ENCODE assay signal across 8 mouse cellular contexts in the genomic region with DNA sequence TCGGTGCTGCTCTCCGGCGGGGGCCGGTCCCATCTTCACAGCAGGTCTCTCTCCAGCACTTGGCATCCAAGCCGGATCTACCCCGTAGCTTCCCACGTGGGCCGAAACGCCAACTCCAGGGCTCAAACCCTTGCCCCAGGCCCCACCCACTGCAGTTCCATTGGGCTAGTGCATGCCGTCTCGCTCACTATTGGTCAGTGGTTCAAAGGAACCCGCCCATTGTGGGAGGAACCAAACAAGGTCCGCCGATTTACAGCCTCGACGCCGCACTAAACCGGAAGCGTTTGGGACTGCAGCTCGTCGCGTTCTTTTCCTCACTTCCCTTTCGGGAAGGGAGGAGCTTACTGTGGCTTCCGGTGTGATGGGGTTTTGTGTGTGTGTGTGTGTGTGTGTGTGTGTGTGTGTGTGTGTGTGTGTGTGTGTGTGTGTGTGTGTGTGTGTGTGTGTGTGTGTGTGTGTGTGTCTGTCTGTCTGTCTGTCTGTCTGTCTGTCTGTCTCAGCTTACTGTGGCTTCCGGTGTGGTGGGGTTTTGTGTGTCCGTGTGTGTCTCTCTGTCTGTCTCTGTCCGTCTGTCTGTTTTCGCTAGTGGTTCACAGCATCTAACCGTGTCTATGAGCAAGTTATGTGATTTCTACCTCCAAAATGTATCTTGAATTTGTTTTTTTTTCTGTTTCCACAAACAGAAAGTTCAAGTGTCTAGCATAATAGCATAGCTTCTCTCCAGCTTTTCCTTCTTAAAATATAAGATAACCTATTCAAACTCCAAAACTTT. TPM values are rescaled to one million over a fixed set of nuclear protein-coding genes. Genes with fewer than 3 reads are reported as not detected.
DNase-seq lines count a peak whose midpoint lies in the region; ATAC-seq and TF ChIP-seq lines count a peak whose summit lies in the region.

A gene (minus strand): TSS at position 276 of the 772 bp plus-strand sequence.

- peak within 1 kb of the TSS; percentile 70 for H3K4me2 ChIP-seq in heart, embryonic 11.5 days
- H3K4me2 ChIP-seq in kidney, embryonic 16.5 days (replicated peaks; ENCODE audit: low read depth, low read length), result peak within 1 kb of the TSS; percentile 93
- H3K4me2 ChIP-seq in myocyte (ENCODE audit: low read depth), result peak within 1 kb of the TSS; percentile 94

- peak within 1 kb of the TSS; percentile 66 for H3ac ChIP-seq in C2C12 (ENCODE audit: control insufficient read depth, insufficient read length, low read depth)
- H3ac ChIP-seq in myocyte (ENCODE audit: control insufficient read depth, insufficient read length), result peak within 1 kb of the TSS; percentile 28

- H3K36me3 ChIP-seq in C2C12 (ENCODE audit: control insufficient read depth, insufficient read depth) (peaks cover 33% of the 10 kb centered on the region), myocyte (ENCODE audit: control insufficient read depth, insufficient read depth) (peaks cover 19% of the 10 kb centered on the region)
- peaks cover 38% of the 10 kb centered on the region for H3K36me3 ChIP-seq in erythroblast, embryonic 14.5 days (ENCODE audit: control insufficient read depth)
- H3K36me3 ChIP-seq in heart, embryonic 11.5 days (ENCODE audit: control insufficient read depth, insufficient read depth, low read length), result peaks cover 23% of the 10 kb centered on the region
- peaks cover 28% of the 10 kb centered on the region for H3K36me3 ChIP-seq in kidney, embryonic 16.5 days (ENCODE audit: insufficient read depth, low read length)
- H3K36me3 ChIP-seq in liver, adult 2 months (ENCODE audit: control insufficient read depth, insufficient read depth, low read length), result peaks cover 3% of the 10 kb centered on the region; the same call in 1 of the 2 replicates
- peaks cover 2% of the 10 kb centered on the region for H3K36me3 ChIP-seq in splenic B cell, adult 2 months (ENCODE audit: control insufficient read depth, insufficient read depth, low read length, poor library complexity, severe bottlenecking)

- H3K9me3 ChIP-seq in erythroblast, embryonic 14.5 days (ENCODE audit: control insufficient read depth, low read length), result no peaks in the 10 kb centered on the region
- no peaks in the 10 kb centered on the region for H3K9me3 ChIP-seq in heart, embryonic 11.5 days (replicated peaks; ENCODE audit: control insufficient read depth, low read length)
- H3K9me3 ChIP-seq in kidney, embryonic 16.5 days (ENCODE audit: low read length), result no peaks in the 10 kb centered on the region

- H3K27me3 ChIP-seq in C2C12 (ENCODE audit: control insufficient read depth, insufficient read depth, insufficient read length) (no peaks in the 10 kb centered on the region), myocyte (ENCODE audit: control insufficient read depth, insufficient read depth, insufficient read length) (no peaks in the 10 kb centered on the region)
- no peaks in the 10 kb centered on the region for H3K27me3 ChIP-seq in erythroblast, embryonic 14.5 days (ENCODE audit: control insufficient read depth)
- no peaks in the 10 kb centered on the region for H3K27me3 ChIP-seq in heart, embryonic 11.5 days (ENCODE audit: control insufficient read depth, insufficient read depth, low read length)
- no peaks in the 10 kb centered on the region for H3K27me3 ChIP-seq in kidney, embryonic 16.5 days (ENCODE audit: insufficient read depth, low read length)
- H3K27me3 ChIP-seq in liver, adult 2 months (ENCODE audit: control insufficient read depth, insufficient read depth, low read length), result no peaks in the 10 kb centered on the region
- no peaks in the 10 kb centered on the region for H3K27me3 ChIP-seq in splenic B cell, adult 2 months (ENCODE audit: control insufficient read depth, insufficient read depth, low read length, poor library complexity, severe bottlenecking)

- peak; percentile 100 for DNase-seq in brain, embryonic 14.5 days (ENCODE audit: low read depth)
- peak; percentile 98 for DNase-seq in liver, adult 2 months (ENCODE audit: extremely low read depth, low read depth, low spot score)
- peak; percentile 99 for DNase-seq in splenic B cell, adult 2 months (ENCODE audit: low read depth, low spot score)

- peaks cover 4% of the 10 kb centered on the region for H3K79me3 ChIP-seq in C2C12 (ENCODE audit: low read depth)

- 2% methylated on average over 29 of the region's 29 CpGs for WGBS in heart, embryonic 11.5 days (ENCODE audit: insufficient replicate concordance)
- WGBS in kidney, embryonic 16.5 days, result 2% methylated on average over 29 of the region's 29 CpGs
- under 1% methylated on average over 29 of the region's 29 CpGs for WGBS in liver, adult 2 months

- peak within 1 kb of the TSS; percentile 62 for H3K9ac ChIP-seq in heart, embryonic 11.5 days (ENCODE audit: low read depth, low read length)
- peak within 1 kb of the TSS; percentile 77 for H3K9ac ChIP-seq in kidney, embryonic 16.5 days (replicated peaks; ENCODE audit: low read length)
- peak within 1 kb of the TSS; percentile 67 for H3K9ac ChIP-seq in liver, adult 2 months (ENCODE audit: low read depth, low read length)

- TF ChIP-seq CTCF in C2C12 (IDR thresholded peaks at IDR 0.05; ENCODE audit: control insufficient read depth, insufficient read depth, insufficient read length), result no peak
- no peak for TF ChIP-seq CTCF in brain, embryonic 14.5 days (IDR thresholded peaks at IDR 0.05; ENCODE audit: borderline replicate concordance, extremely low read depth, insufficient read depth, insufficient read length)
- no peak for TF ChIP-seq CTCF in liver, adult 2 months (IDR thresholded peaks at IDR 0.05; ENCODE audit: low read depth, low read length)

- no peak; the same call in 1 of the 2 replicates for TF ChIP-seq POLR2A in brain, embryonic 14.5 days (IDR thresholded peaks at IDR 0.05; ENCODE audit: borderline replicate concordance, extremely low read depth, insufficient read depth, insufficient read length, poor library complexity, severe bottlenecking)
- no peak; the same call in 1 of the 2 replicates for TF ChIP-seq POLR2A in liver, adult 2 months (IDR thresholded peaks at IDR 0.05; ENCODE audit: extremely low read depth, insufficient read depth, low read length)
- peak; percentile 43 for TF ChIP-seq POLR2A in myocyte (IDR thresholded peaks at IDR 0.05; ENCODE audit: insufficient read length, low read depth)

- peaks cover 18% of the 10 kb centered on the region for H3K79me2 ChIP-seq in C2C12 (ENCODE audit: control insufficient read depth, insufficient read depth)
- 0 out of 2 replicates have a peak, but pooled peaks cover 4% of the 10 kb centered on the region for H3K79me2 ChIP-seq in liver, adult 2 months (ENCODE audit: control insufficient read depth, insufficient read depth, low read length)
- H3K79me2 ChIP-seq in myocyte (ENCODE audit: control insufficient read depth, insufficient read depth), result peaks cover 14% of the 10 kb centered on the region

- ATAC-seq in heart, embryonic 11.5 days (replicated peaks; ENCODE audit: insufficient number of reproducible peaks, low FRiP score, low TSS enrichment), result peak; percentile 99
- peak; percentile 100 for ATAC-seq in kidney, embryonic 16.5 days (ENCODE audit: low FRiP score, low TSS enrichment)

- H3K4me3 ChIP-seq in C2C12 (ENCODE audit: insufficient read depth, poor library complexity, severe bottlenecking) (peak within 1 kb of the TSS; percentile 69), myocyte (peak within 1 kb of the TSS; percentile 85)
- H3K4me3 ChIP-seq in erythroblast, embryonic 14.5 days (replicated peaks), result peak within 1 kb of the TSS; percentile 77
- H3K4me3 ChIP-seq in heart, embryonic 11.5 days (ENCODE audit: low read depth, low read length), result peak within 1 kb of the TSS; percentile 55
- H3K4me3 ChIP-seq in kidney, embryonic 16.5 days (ENCODE audit: low read length), result peak within 1 kb of the TSS; percentile 87
- peak within 1 kb of the TSS; percentile 74 for H3K4me3 ChIP-seq in liver, adult 2 months (ENCODE audit: insufficient read depth, low read depth, low read length)

- peaks cover 32% of the 10 kb centered on the region for H3K4me1 ChIP-seq in erythroblast, embryonic 14.5 days (ENCODE audit: control insufficient read depth)
- H3K4me1 ChIP-seq in heart, embryonic 11.5 days (ENCODE audit: control insufficient read depth, insufficient read depth, low read length), result peaks cover 3% of the 10 kb centered on the region; the same call in 1 of the 2 replicates
- H3K4me1 ChIP-seq in kidney, embryonic 16.5 days (ENCODE audit: insufficient read depth, low read length), result peaks cover 6% of the 10 kb centered on the region
- peaks cover 3% of the 10 kb centered on the region; the same call in 1 of the 2 replicates for H3K4me1 ChIP-seq in liver, adult 2 months (ENCODE audit: control insufficient read depth, insufficient read depth, low read length)

- H3K27ac ChIP-seq in heart, embryonic 11.5 days (ENCODE audit: low read depth, low read length), result no peak within 1 kb of the TSS
- H3K27ac ChIP-seq in kidney, embryonic 16.5 days (ENCODE audit: low read length), result peak within 1 kb of the TSS; percentile 63; the same call in 1 of the 2 replicates
- H3K27ac ChIP-seq in liver, adult 2 months (replicated peaks; ENCODE audit: insufficient read depth, low read depth, low read length), result no peak within 1 kb of the TSS

TF ChIP-seq in C2C12, 6 proteins besides CTCF, POLR2A, EP300 and RAD21:
- TF ChIP-seq MYOD1 (IDR thresholded peaks at IDR 0.05; ENCODE audit: control insufficient read depth, insufficient read length, low read depth) (no peak), MAX (IDR thresholded peaks at IDR 0.05) (peak; percentile 80), USF1 (IDR thresholded peaks at IDR 0.05; ENCODE audit: low read depth) (peak; percentile 79)

TF ChIP-seq in myocyte, 11 proteins besides CTCF, POLR2A, EP300 and RAD21:
- TF ChIP-seq MYOD1 (IDR thresholded peaks at IDR 0.05; ENCODE audit: control insufficient read depth in 1 of 3, insufficient read length in 2 of 3, low read depth in 2 of 3) (no peak), MAX (IDR thresholded peaks at IDR 0.05; ENCODE audit: low read depth) (peak; percentile 29), USF1 (IDR thresholded peaks at IDR 0.05; ENCODE audit: low read depth) (peak; percentile 71), SRF (IDR thresholded peaks at IDR 0.05; ENCODE audit: control insufficient read depth, insufficient read length, low read depth) (peak; percentile 47), TCF12 (IDR thresholded peaks at IDR 0.05; ENCODE audit: insufficient read depth, poor library complexity, severe bottlenecking) (no peak), POLR2AphosphoS2 (IDR thresholded peaks at IDR 0.05; ENCODE audit: insufficient read length, low read depth) (no peak)
TF ChIP-seq in myocyte: peak in this region for 3.

RNA-seq across cellular contexts. Expression of the gene that starts here (rescaled TPM):
- polyA plus RNA-seq in C2C12 (2012; fragmentation: generic; extraction: Trizol), result 29.4 TPM
- 51.5 and 57.4 TPM in 2 replicates for polyA plus RNA-seq in brain, embryonic 14.5 days (2012; rRNA removed)
- polyA plus RNA-seq in erythroblast, embryonic 14.5 days (2012), result 1.3 and 1.6 TPM in 2 replicates
- polyA plus RNA-seq in heart, embryonic 11.5 days (2014; fragmentation: Nextera tagmentation; extraction: Ambion mirVana), result 13.5 and 17.1 TPM in 2 replicates
- 34.7 and 37.8 TPM in 2 replicates for polyA plus RNA-seq in kidney, embryonic 16.5 days (2015; fragmentation: Nextera tagmentation; extraction: Ambion mirVana)
- total RNA-seq in liver, adult 2 months (2014; rRNA removed), result 6.6 and 7.2 TPM in 2 replicates
- polyA plus RNA-seq in liver, adult 2 months (2012; rRNA removed), result 16.8 and 18.7 TPM in 2 replicates
- 26.3 TPM for polyA plus RNA-seq in myocyte (2012; fragmentation: generic; extraction: Trizol)
